Mouse (Mus musculus) CD4-positive, CD25-positive, alpha-beta regulatory T cell, adult 4 months (primary cell): ENCODE results near the gene Cdh19. TPM values are rescaled to one million over a fixed set of nuclear protein-coding genes. Genes with fewer than 3 reads are reported as not detected.

Source experiments
- ATAC-seq: one replicate; pipeline ENCODE4 v1.8.0; 2017
- polyA plus RNA-seq, 2 experiments: library from polyadenylated mRNA; unstranded; fragments of 100-300 nt; shearing (Covaris generic); gene quantifications; one replicate each; pipeline ENCODE4 v1.2.1; 2017

The Cdh19 gene
- polyA plus RNA-seq, result not detected

DNA sequence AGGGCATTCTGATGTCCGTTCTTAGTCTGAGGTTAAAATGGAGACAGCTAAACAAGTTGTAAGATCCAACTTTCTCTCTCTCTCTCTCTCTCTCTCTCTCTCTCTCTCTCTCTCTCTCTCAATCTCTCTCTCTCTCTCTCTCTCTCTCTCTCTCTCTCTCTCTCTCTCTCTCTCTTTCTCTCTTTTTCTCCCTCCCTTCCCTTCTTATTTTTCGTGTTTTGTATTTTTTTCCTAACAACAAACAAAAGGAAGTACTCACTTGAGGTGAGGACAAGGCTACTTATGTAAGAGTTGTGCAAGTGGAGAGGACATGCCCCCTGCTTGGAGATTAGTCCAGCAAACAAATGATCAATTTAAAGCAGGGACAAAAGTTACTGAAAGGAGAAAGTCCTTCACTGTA, at the start of gene Cdh19:
Gene Cdh19 (minus strand): TSS at position 101 of the 400 bp plus-strand sequence.
- ATAC-seq, result no peak

DNA sequence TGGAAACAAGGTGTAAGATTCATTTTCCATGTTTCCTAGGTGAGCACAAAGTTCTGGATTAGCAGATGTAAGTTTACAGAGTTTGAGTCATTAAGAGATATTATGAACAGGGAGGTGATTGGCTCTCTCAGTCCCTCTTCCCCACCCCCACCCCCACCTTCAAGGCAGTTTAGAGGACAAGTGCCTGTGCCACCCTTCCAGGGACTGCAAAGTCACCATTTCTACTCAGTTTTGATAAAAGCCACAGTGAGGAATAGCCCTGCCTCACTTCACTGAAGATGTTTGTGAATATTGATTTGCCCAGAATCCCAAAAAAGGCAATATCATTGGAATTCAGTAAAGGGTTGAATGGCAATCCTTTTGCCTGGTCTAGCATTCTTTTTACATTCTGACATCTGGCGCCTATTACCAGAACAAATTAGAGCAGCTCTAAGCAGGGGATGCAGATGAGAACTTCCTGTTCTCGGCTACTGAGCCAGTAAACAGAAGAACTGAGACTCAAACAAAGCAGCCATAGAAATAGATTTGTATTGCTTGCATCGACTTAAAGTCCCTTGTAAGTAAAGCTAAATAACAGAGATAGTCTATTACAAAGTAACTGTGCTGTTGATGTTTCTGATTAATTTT, 43.2 kb upstream of the Cdh19 start:
- no peak for ATAC-seq

DNA sequence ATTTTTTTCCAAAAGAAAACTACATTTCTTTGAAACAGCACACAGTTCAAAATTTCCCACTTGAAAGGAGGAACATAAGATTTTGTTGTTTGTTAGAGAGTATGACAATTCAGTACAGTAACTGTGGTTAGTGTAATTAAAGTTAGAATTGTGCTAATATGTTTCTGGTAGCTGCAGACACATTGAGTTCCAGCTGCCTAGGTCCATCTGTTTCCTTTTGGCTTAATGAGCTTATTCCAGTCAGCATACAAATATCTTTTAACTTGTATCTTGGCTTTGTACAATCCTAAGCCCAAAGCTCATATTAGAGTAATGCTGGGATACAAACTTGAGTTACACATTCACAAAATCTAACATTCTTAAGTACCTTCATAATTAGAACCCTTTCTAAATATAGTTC, 40.3 kb upstream of the Cdh19 start:
- ATAC-seq, result no peak

DNA sequence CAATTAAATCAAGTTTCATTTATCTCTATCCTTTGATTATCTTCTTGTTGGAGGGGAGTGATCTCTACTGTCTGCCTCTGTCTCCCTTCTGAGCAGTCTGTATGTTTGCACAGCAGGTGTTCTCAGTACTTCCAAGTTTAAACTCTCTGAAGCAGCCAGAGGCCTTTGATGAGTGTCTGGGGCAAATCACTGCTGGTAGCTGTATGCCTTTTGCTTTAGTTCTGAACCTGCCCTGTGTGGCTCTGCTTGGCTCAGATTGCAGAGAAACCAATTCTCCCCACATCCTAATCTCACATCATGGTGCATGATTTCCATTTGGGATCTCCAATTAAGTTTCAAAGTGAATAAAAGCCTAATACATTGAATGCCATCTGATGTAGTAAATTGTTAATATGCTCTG, 12.4 kb upstream of the Cdh19 start:
- ATAC-seq, result no peak

DNA sequence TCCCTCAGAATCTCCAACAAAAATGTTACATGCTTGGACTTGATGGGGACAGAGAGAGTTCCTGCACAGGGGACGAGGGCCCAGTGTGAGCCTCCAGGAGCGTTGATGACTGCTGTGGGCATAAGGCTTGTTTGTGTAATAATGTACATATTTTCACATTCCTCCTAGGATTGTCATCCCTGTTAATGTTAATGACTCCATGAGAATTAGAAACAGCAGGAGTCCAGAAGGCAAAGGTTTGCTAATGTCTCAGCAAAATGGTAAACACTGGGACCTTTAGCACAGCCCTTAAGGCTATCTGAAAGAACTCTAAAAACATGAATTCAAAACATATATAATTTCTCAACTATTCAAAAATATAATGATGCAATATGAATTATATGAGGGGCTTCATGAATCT, 8.2 kb downstream of the Cdh19 start:
- ATAC-seq, result no peak

DNA sequence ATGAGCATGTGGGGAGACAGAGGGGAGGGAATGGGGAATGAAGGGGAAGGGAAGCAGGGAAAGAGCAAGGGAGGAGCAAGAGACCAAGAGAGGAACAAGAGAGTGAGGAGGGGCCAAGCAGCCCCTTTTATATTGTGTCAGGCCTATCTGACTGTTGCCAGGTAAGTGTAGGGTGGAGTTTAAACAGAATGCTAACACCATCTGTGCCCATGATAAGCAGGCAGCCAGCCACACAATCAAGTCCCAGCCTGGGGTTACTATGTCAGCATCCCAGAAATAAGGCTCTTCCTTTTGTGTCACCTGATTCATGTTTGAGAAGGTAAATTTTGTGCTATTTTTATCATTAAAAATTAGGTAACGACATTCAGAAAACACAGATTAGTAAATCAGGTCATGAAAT, 67.6 kb downstream of the Cdh19 start:
- no peak for ATAC-seq

DNA sequence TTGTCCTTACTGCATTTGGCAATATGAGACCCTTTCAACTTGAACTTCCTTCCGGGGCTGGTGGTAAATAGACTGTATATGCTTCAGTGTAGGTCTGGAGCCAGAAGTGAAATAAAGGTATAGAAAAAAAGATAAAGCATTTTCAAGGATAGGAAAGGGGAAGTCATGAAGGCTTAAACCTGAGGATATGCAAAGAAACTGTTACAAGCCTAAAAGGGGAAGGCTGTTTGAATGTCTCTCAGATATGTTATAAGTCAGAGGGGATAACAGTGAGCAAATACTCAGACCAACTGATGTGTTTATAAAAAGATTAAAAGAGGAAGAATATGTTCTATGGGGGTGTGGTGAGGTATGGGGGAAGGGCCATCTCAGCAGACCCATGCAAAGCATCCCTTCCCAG, 68.2 kb downstream of the Cdh19 start:
- no peak for ATAC-seq

DNA sequence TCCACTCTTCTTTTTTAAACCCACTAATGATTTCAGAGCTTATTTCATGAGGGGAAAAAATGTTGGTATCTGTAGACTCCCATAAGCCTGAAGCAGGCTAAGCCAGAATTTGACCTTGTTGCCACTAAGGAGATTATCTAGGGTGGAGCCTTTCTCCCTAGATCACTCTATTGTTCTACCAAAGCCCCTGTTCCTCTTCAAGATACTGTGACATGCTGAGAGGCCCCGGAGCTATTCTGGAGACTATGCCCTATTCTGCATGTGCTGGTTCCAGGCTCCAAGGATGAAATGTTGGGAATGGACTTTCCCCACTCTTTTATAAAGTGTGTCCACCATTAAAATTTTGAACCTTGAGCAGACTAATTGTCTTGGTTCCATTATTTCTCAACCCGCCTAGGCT, 73.1 kb downstream of the Cdh19 start:
- ATAC-seq, result no peak
